In genomic region chr8:46202350-46202749, GRCm38 (mm10) we compare ENCODE assay signal across 11 mouse cellular contexts. TPM values are rescaled to one million over a fixed set of nuclear protein-coding genes. Genes with fewer than 3 reads are reported as not detected.
DNase-seq lines count a peak whose midpoint lies in the region; ATAC-seq and TF ChIP-seq lines count a peak whose summit lies in the region.
"Had no signal": no experiment of that assay in that cellular context is flagged by ENCODE, and none has a peak within 500 bp of the region (broad histone marks: within the 10 kb centered on the region; RNA-seq: fewer than 3 reads in every experiment).

No protein-coding gene starts in this region.

- WGBS in heart, embryonic 16.5 days = 82% methylated on average over 6 of the region's 6 CpGs
- 86% methylated on average over 6 of the region's 6 CpGs for WGBS in midbrain, embryonic 12.5 days
- WGBS in midbrain, embryonic 14.5 days = 82% methylated on average over 6 of the region's 6 CpGs
- WGBS in midbrain, embryonic 10.5 days = 82% methylated on average over 6 of the region's 6 CpGs
- 87% methylated on average over 6 of the region's 6 CpGs for WGBS in midbrain, embryonic 13.5 days

- H3K4me3 ChIP-seq in heart, embryonic 16.5 days (ENCODE audit: low read length) = no peak overlapping the region
- no peak overlapping the region for H3K4me3 ChIP-seq in midbrain, embryonic 12.5 days
- H3K4me3 ChIP-seq in midbrain, embryonic 14.5 days (replicated peaks; ENCODE audit: low read depth, low read length) = no peak overlapping the region
- no peak overlapping the region for H3K4me3 ChIP-seq in ES-Bruce4 (ENCODE audit: low read depth, low read length)
- no peak overlapping the region for H3K4me3 ChIP-seq in midbrain, embryonic 10.5 days
- no peak overlapping the region for H3K4me3 ChIP-seq in midbrain, embryonic 13.5 days (replicated peaks)

- ATAC-seq in heart, embryonic 16.5 days (replicated peaks; ENCODE audit: extremely low read depth, insufficient read depth, low FRiP score) = 0 out of 2 replicates have a peak, but pooled peaks have one; percentile 14
- 0 out of 2 replicates have a peak, but pooled peaks have one; percentile 27 for ATAC-seq in midbrain, embryonic 12.5 days (ENCODE audit: low FRiP score, low read depth)
- no peak for ATAC-seq in midbrain, embryonic 14.5 days (ENCODE audit: low FRiP score, low TSS enrichment)
- peak; percentile 61; the same call in 1 of the 2 replicates for ATAC-seq in megakaryocyte-erythroid progenitor cell, adult 5-6 weeks (replicated peaks; ENCODE audit: low FRiP score, low TSS enrichment, poor library complexity, severe bottlenecking)
- ATAC-seq in midbrain, embryonic 13.5 days = no peak

- peaks cover 29% of the 10 kb centered on the region for H3K36me3 ChIP-seq in heart, embryonic 16.5 days (ENCODE audit: control insufficient read depth, insufficient read depth)
- peaks cover 58% of the 10 kb centered on the region for H3K36me3 ChIP-seq in midbrain, embryonic 12.5 days
- peaks cover 55% of the 10 kb centered on the region for H3K36me3 ChIP-seq in midbrain, embryonic 14.5 days (ENCODE audit: control insufficient read depth, insufficient read depth, low read length)
- H3K36me3 ChIP-seq in ES-Bruce4 (ENCODE audit: control insufficient read depth, insufficient read depth, low read length, poor library complexity, severe bottlenecking) = peaks cover 24% of the 10 kb centered on the region
- H3K36me3 ChIP-seq in midbrain, embryonic 10.5 days = peaks cover 62% of the 10 kb centered on the region
- H3K36me3 ChIP-seq in midbrain, embryonic 13.5 days = peaks cover 62% of the 10 kb centered on the region

- H3K27me3 ChIP-seq in heart, embryonic 16.5 days (ENCODE audit: control insufficient read depth, insufficient read depth, low read length) = no peaks in the 10 kb centered on the region
- H3K27me3 ChIP-seq in midbrain, embryonic 12.5 days = no peaks in the 10 kb centered on the region
- no peaks in the 10 kb centered on the region for H3K27me3 ChIP-seq in midbrain, embryonic 14.5 days (ENCODE audit: control insufficient read depth, insufficient read depth, low read length)
- H3K27me3 ChIP-seq in ES-Bruce4 (ENCODE audit: control insufficient read depth, insufficient read depth, low read length, poor library complexity, severe bottlenecking) = no peaks in the 10 kb centered on the region
- no peaks in the 10 kb centered on the region for H3K27me3 ChIP-seq in midbrain, embryonic 10.5 days (ENCODE audit: low read depth, poor library complexity, severe bottlenecking)
- no peaks in the 10 kb centered on the region for H3K27me3 ChIP-seq in midbrain, embryonic 13.5 days

- H3K27ac ChIP-seq in heart, embryonic 16.5 days (ENCODE audit: low read length) = no peak overlapping the region
- H3K27ac ChIP-seq in midbrain, embryonic 12.5 days (replicated peaks) = no peak overlapping the region
- H3K27ac ChIP-seq in midbrain, embryonic 14.5 days (replicated peaks; ENCODE audit: low read depth, low read length) = no peak overlapping the region
- no peak overlapping the region for H3K27ac ChIP-seq in ES-Bruce4 (ENCODE audit: insufficient read depth, low read length)
- no peak overlapping the region for H3K27ac ChIP-seq in midbrain, embryonic 10.5 days (replicated peaks)
- no peak overlapping the region for H3K27ac ChIP-seq in midbrain, embryonic 13.5 days

- H3K9ac ChIP-seq in heart, embryonic 16.5 days (ENCODE audit: low read length) = no peak overlapping the region
- H3K9ac ChIP-seq in midbrain, embryonic 12.5 days (replicated peaks) = no peak overlapping the region
- H3K9ac ChIP-seq in midbrain, embryonic 14.5 days (replicated peaks; ENCODE audit: low read length) = no peak overlapping the region
- H3K9ac ChIP-seq in ES-Bruce4 (ENCODE audit: low read depth, poor library complexity, severe bottlenecking) = no peak overlapping the region
- H3K9ac ChIP-seq in midbrain, embryonic 13.5 days (replicated peaks) = no peak overlapping the region

- TF ChIP-seq CTCF in ES-Bruce4 (IDR thresholded peaks at IDR 0.05; ENCODE audit: low read depth, low read length) = peak; percentile 18

- peaks cover 14% of the 10 kb centered on the region for H3K4me1 ChIP-seq in heart, embryonic 16.5 days (ENCODE audit: control insufficient read depth, insufficient read depth, low read length)
- H3K4me1 ChIP-seq in midbrain, embryonic 12.5 days = no peaks in the 10 kb centered on the region
- no peaks in the 10 kb centered on the region for H3K4me1 ChIP-seq in midbrain, embryonic 14.5 days (ENCODE audit: control insufficient read depth, insufficient read depth, low read length)
- H3K4me1 ChIP-seq in ES-Bruce4 (ENCODE audit: control insufficient read depth, insufficient read depth, low read length) = peaks cover 2% of the 10 kb centered on the region
- no peaks in the 10 kb centered on the region for H3K4me1 ChIP-seq in midbrain, embryonic 10.5 days
- H3K4me1 ChIP-seq in midbrain, embryonic 13.5 days (replicated peaks) = peaks cover 8% of the 10 kb centered on the region; the same call in 1 of the 2 replicates

- no peak overlapping the region for H3K4me2 ChIP-seq in heart, embryonic 16.5 days (ENCODE audit: low read depth, low read length)
- no peak overlapping the region for H3K4me2 ChIP-seq in midbrain, embryonic 12.5 days (replicated peaks)
- H3K4me2 ChIP-seq in midbrain, embryonic 14.5 days (ENCODE audit: low read length) = no peak overlapping the region
- no peak overlapping the region for H3K4me2 ChIP-seq in midbrain, embryonic 13.5 days (replicated peaks)

- TF ChIP-seq POLR2A in ES-Bruce4 (IDR thresholded peaks at IDR 0.05; ENCODE audit: insufficient read depth, low read length) = no peak

- TF ChIP-seq EP300 in ES-Bruce4 (IDR thresholded peaks at IDR 0.05; ENCODE audit: insufficient read depth, low read depth, low read length) = no peak

- no peaks in the 10 kb centered on the region for H3K9me3 ChIP-seq in heart, embryonic 16.5 days (replicated peaks; ENCODE audit: control insufficient read depth, low read length)
- no peaks in the 10 kb centered on the region for H3K9me3 ChIP-seq in midbrain, embryonic 12.5 days
- H3K9me3 ChIP-seq in midbrain, embryonic 14.5 days (ENCODE audit: control insufficient read depth, low read length) = no peaks in the 10 kb centered on the region
- H3K9me3 ChIP-seq in ES-Bruce4 (replicated peaks; ENCODE audit: control insufficient read depth, insufficient read depth, low read length, poor library complexity, severe bottlenecking) = no peaks in the 10 kb centered on the region
- H3K9me3 ChIP-seq in midbrain, embryonic 10.5 days (replicated peaks) = no peaks in the 10 kb centered on the region
- H3K9me3 ChIP-seq in midbrain, embryonic 13.5 days = no peaks in the 10 kb centered on the region

- no peak for DNase-seq in heart, postnatal 25 days (ENCODE audit: low spot score)
- no peak for DNase-seq in midbrain, embryonic 14.5 days
- no peak for DNase-seq in midbrain, embryonic 10.5 days (ENCODE audit: low spot score)
- DNase-seq: adrenal gland, adult 2 months; cerebellum, adult 11 months; kidney, postnatal 10 days had no signal

- intact Hi-C loops in heart, postnatal 25 days (cut with DNase I) = no loop called here

RNA-seq across cellular contexts. Expression of gene Slc25a4, which starts 8.7 kb away (rescaled TPM):
- 2,893 and 2,917 TPM in 2 replicates for polyA plus RNA-seq in heart, embryonic 16.5 days (2015; fragmentation: Nextera tagmentation; extraction: Ambion mirVana)
- total RNA-seq in heart, postnatal 25 days (2021) = 1,000 to 10,000 TPM; 5,468 to 5,495 TPM
- polyA plus RNA-seq in midbrain, embryonic 12.5 days (2016; fragmentation: Nextera tagmentation; extraction: Ambion mirVana) = 494 and 521 TPM in 2 replicates
- polyA plus RNA-seq in midbrain, embryonic 14.5 days (2014; fragmentation: Nextera tagmentation; extraction: Ambion mirVana) = 795 and 885 TPM in 2 replicates
- 162 and 183 TPM in 2 replicates for polyA plus RNA-seq in ES-Bruce4 (2011; ENCODE audit: insufficient read depth, insufficient read length, low read depth, missing spikeins)
- total RNA-seq in megakaryocyte-erythroid progenitor cell, adult 5-6 weeks (2014; fragmentation: Nextera tagmentation) = 51.8 and 73.7 TPM in 2 replicates
- total RNA-seq in megakaryocyte-erythroid progenitor cell, adult 5-6 weeks (2017) = 122 and 140 TPM in 2 replicates
- 505 and 511 TPM in 2 replicates for polyA plus RNA-seq in midbrain, embryonic 10.5 days (2016; fragmentation: Nextera tagmentation; extraction: Ambion mirVana)
- polyA plus RNA-seq in midbrain, embryonic 13.5 days (2015; fragmentation: Nextera tagmentation; extraction: Ambion mirVana) = 693 and 718 TPM in 2 replicates

RNA-seq across cellular contexts. Expression of gene Snx25, which starts 50.4 kb away (rescaled TPM):
- 3.4 and 4.8 TPM in 2 replicates for polyA plus RNA-seq in heart, embryonic 16.5 days (2015; fragmentation: Nextera tagmentation; extraction: Ambion mirVana)
- 10 to 100 TPM in 1 of 2 experiments, 1 to 10 TPM in 1; 9.6 to 11.4 TPM for total RNA-seq in heart, postnatal 25 days (2021)
- 4.6 and 5.3 TPM in 2 replicates for polyA plus RNA-seq in midbrain, embryonic 12.5 days (2016; fragmentation: Nextera tagmentation; extraction: Ambion mirVana)
- 14.0 and 16.0 TPM in 2 replicates for polyA plus RNA-seq in midbrain, embryonic 14.5 days (2014; fragmentation: Nextera tagmentation; extraction: Ambion mirVana)
- polyA plus RNA-seq in ES-Bruce4 (2011; ENCODE audit: insufficient read depth, insufficient read length, low read depth, missing spikeins) = 8.6 and 9.3 TPM in 2 replicates
- total RNA-seq in megakaryocyte-erythroid progenitor cell, adult 5-6 weeks (2014; fragmentation: Nextera tagmentation) = 8.5 and 15.4 TPM in 2 replicates
- 15.5 and 25.4 TPM in 2 replicates for total RNA-seq in megakaryocyte-erythroid progenitor cell, adult 5-6 weeks (2017)
- polyA plus RNA-seq in midbrain, embryonic 10.5 days (2016; fragmentation: Nextera tagmentation; extraction: Ambion mirVana) = 4.5 and 4.9 TPM in 2 replicates
- polyA plus RNA-seq in midbrain, embryonic 13.5 days (2015; fragmentation: Nextera tagmentation; extraction: Ambion mirVana) = 6.4 and 6.5 TPM in 2 replicates

RNA-seq across cellular contexts. Expression of gene Cfap97, which starts 50.8 kb away (rescaled TPM):
- polyA plus RNA-seq in heart, embryonic 16.5 days (2015; fragmentation: Nextera tagmentation; extraction: Ambion mirVana) = 16.8 and 16.9 TPM in 2 replicates
- 10 to 100 TPM; 11.5 to 12.9 TPM for total RNA-seq in heart, postnatal 25 days (2021)
- polyA plus RNA-seq in midbrain, embryonic 12.5 days (2016; fragmentation: Nextera tagmentation; extraction: Ambion mirVana) = 25.5 and 27.6 TPM in 2 replicates
- polyA plus RNA-seq in midbrain, embryonic 14.5 days (2014; fragmentation: Nextera tagmentation; extraction: Ambion mirVana) = 26.2 and 30.6 TPM in 2 replicates
- polyA plus RNA-seq in ES-Bruce4 (2011; ENCODE audit: insufficient read depth, insufficient read length, low read depth, missing spikeins) = 18.8 and 20.8 TPM in 2 replicates
- total RNA-seq in megakaryocyte-erythroid progenitor cell, adult 5-6 weeks (2014; fragmentation: Nextera tagmentation) = 20.9 and 28.4 TPM in 2 replicates
- total RNA-seq in megakaryocyte-erythroid progenitor cell, adult 5-6 weeks (2017) = 23.3 and 45.9 TPM in 2 replicates
- polyA plus RNA-seq in midbrain, embryonic 10.5 days (2016; fragmentation: Nextera tagmentation; extraction: Ambion mirVana) = 19.7 and 21.5 TPM in 2 replicates
- polyA plus RNA-seq in midbrain, embryonic 13.5 days (2015; fragmentation: Nextera tagmentation; extraction: Ambion mirVana) = 28.7 and 29.2 TPM in 2 replicates

Comparison
In these comparisons a context has a peak if more than half of its experiments do, and no peak if none do; other contexts are left out.
1. ATAC-seq: peak in heart, embryonic 16.5 days (single experiment), midbrain, embryonic 12.5 days (single experiment) and megakaryocyte-erythroid progenitor cell, adult 5-6 weeks (single experiment); none in midbrain, embryonic 14.5 days (single experiment) and midbrain, embryonic 13.5 days (single experiment).